In genomic region chr11:121648166-121648565, GRCm38 (mm10) we compare ENCODE assay signal across 16 mouse cellular contexts.
"Had no signal": no experiment of that assay in that cellular context is flagged by ENCODE, and none has a peak within 500 bp of the region (broad histone marks: within the 10 kb centered on the region; RNA-seq: fewer than 3 reads in every experiment).

No protein-coding gene starts in this region.

- H3K36me3 ChIP-seq: neural tube, embryonic 15.5 days; stomach, embryonic 15.5 days had no signal

- H3K4me2 ChIP-seq: neural tube, embryonic 13.5 days; neural tube, embryonic 15.5 days; stomach, embryonic 15.5 days had no signal

- DNase-seq: retina, postnatal 1 day; right cerebral cortex, adult 18-20 months; right cerebral cortex, postnatal 14 days; right cerebral cortex, postnatal 25 days; right cerebral cortex, postnatal 4 days; spleen, adult 18-20 months; thymus, adult 18-20 months; thymus, adult 2 months; thymus, postnatal 14 days; thymus, postnatal 25 days; thymus, postnatal 36 days; thymus, postnatal 4 days had no signal

- H3K9ac ChIP-seq: neural tube, embryonic 13.5 days; neural tube, embryonic 15.5 days; stomach, embryonic 15.5 days had no signal

- H3K27me3 ChIP-seq: neural tube, embryonic 13.5 days; neural tube, embryonic 15.5 days; stomach, embryonic 15.5 days had no signal

- H3K4me1 ChIP-seq: neural tube, embryonic 13.5 days; neural tube, embryonic 15.5 days had no signal

- H3K4me3 ChIP-seq: neural tube, embryonic 13.5 days; neural tube, embryonic 15.5 days; stomach, embryonic 15.5 days had no signal

- H3K27ac ChIP-seq: neural tube, embryonic 13.5 days; neural tube, embryonic 15.5 days; stomach, embryonic 15.5 days; stomach, postnatal 0 days had no signal

- H3K9me3 ChIP-seq: neural tube, embryonic 13.5 days; neural tube, embryonic 15.5 days; stomach, embryonic 15.5 days had no signal
